Mouse (Mus musculus) small intestine, adult 2 months (tissue): ENCODE data around the gene Lxn.

Experiments
- CTCF ChIP-seq: fragments of 200-500 bp; IDR thresholded peaks from 2 replicates; pipeline ENCODE4 v1.5.1; 2012; ENCODE audit warnings: low read depth, mild to moderate bottlenecking, control low read depth, inconsistent platforms, low read length, moderate library complexity, mixed read lengths; ENCODE audit not compliant: insufficient replicate concordance, insufficient read length; ENCODE audit errors: extremely low read depth
- POLR2A ChIP-seq: fragments of 200-500 bp; IDR thresholded peaks from 2 replicates; pipeline ENCODE4 v1.6.1; 2012; ENCODE audit warnings: low read depth, mild to moderate bottlenecking, control low read depth, inconsistent platforms, low read length, moderate library complexity

DNA sequence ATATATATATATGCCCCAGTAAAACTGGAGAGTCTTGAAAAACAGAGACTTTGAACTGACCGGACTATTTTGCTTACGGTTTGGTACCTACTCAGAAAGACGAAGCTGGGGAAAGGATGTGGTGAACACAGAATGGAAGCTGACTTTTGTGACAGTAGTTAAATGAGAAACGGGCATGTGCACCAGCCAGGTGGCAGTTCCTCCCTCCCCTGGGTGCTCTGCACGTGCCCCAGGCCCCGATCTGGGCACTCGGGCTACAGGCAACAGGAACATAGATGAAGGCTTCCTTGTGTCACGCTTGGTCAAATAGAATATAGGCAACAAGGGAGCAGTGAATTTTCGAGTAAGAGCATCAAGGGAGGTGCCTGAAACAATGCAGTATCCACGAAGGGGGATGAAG lies 32.6 kb upstream of the Lxn start:
- no peak for TF ChIP-seq CTCF
- TF ChIP-seq POLR2A: no peak
